9 mouse cellular contexts compared by ENCODE assay signal in genomic region chr9:31463692-31464474, GRCm38 (mm10). TPM values are rescaled to one million over a fixed set of nuclear protein-coding genes. Genes with fewer than 3 reads are reported as not detected.
DNase-seq lines count a peak whose midpoint lies in the region; ATAC-seq and TF ChIP-seq lines count a peak whose summit lies in the region.
"Had no signal": no experiment of that assay in that cellular context is flagged by ENCODE, and none has a peak within 500 bp of the region (broad histone marks: within the 10 kb centered on the region; RNA-seq: fewer than 3 reads in every experiment).

TSS of gene Tmem45b (minus strand) at chr9:31464462.

- no peak for ATAC-seq in heart, postnatal 0 days (ENCODE audit: insufficient read depth, low read depth)
- ATAC-seq in embryonic facial prominence, embryonic 13.5 days (ENCODE audit: insufficient number of reproducible peaks, insufficient read depth, low FRiP score, low TSS enrichment, low read depth), result no peak
- ATAC-seq in midbrain, embryonic 16.5 days, result no peak

- H3K9ac ChIP-seq in heart, postnatal 0 days (replicated peaks; ENCODE audit: low read depth, low read length), result no peak within 1 kb of the TSS
- H3K9ac ChIP-seq in embryonic facial prominence, embryonic 13.5 days, result 0 out of 2 replicates have a peak within 1 kb of the TSS, but pooled peaks have one; percentile 44
- peak within 1 kb of the TSS; percentile 5; the same call in 1 of the 2 replicates for H3K9ac ChIP-seq in midbrain, embryonic 16.5 days (ENCODE audit: low read depth, low read length)

- no peak within 1 kb of the TSS for H3K27ac ChIP-seq in heart, postnatal 0 days (ENCODE audit: low read depth)
- no peak within 1 kb of the TSS for H3K27ac ChIP-seq in embryonic facial prominence, embryonic 13.5 days
- H3K27ac ChIP-seq in midbrain, embryonic 16.5 days (ENCODE audit: low read length), result no peak within 1 kb of the TSS

- peaks cover 36% of the 10 kb centered on the region for H3K27me3 ChIP-seq in heart, postnatal 0 days (ENCODE audit: control insufficient read depth, insufficient read depth, low read length)
- H3K27me3 ChIP-seq in embryonic facial prominence, embryonic 13.5 days, result peaks cover 34% of the 10 kb centered on the region
- H3K27me3 ChIP-seq in midbrain, embryonic 16.5 days (ENCODE audit: control insufficient read depth, insufficient read depth, low read depth, low read length), result peaks cover 13% of the 10 kb centered on the region

- peak within 1 kb of the TSS; percentile 40 for H3K4me2 ChIP-seq in heart, postnatal 0 days (ENCODE audit: low read depth, low read length)
- H3K4me2 ChIP-seq in embryonic facial prominence, embryonic 13.5 days, result peak within 1 kb of the TSS; percentile 47
- peak within 1 kb of the TSS; percentile 40 for H3K4me2 ChIP-seq in midbrain, embryonic 16.5 days (ENCODE audit: low read length)

- H3K4me3 ChIP-seq in heart, postnatal 0 days (ENCODE audit: low read depth, low read length), result 0 out of 2 replicates have a peak within 1 kb of the TSS, but pooled peaks have one; percentile 14
- peak within 1 kb of the TSS; percentile 28 for H3K4me3 ChIP-seq in embryonic facial prominence, embryonic 13.5 days
- H3K4me3 ChIP-seq in midbrain, embryonic 16.5 days (ENCODE audit: low read depth, low read length), result 0 out of 2 replicates have a peak within 1 kb of the TSS, but pooled peaks have one; percentile 17

- intact Hi-C loops in heart, postnatal 25 days (cut with DNase I), result no loop called here

- no peaks in the 10 kb centered on the region for H3K9me3 ChIP-seq in heart, postnatal 0 days (replicated peaks; ENCODE audit: control insufficient read depth, low read length)
- H3K9me3 ChIP-seq in embryonic facial prominence, embryonic 13.5 days, result no peaks in the 10 kb centered on the region
- H3K9me3 ChIP-seq in midbrain, embryonic 16.5 days (replicated peaks; ENCODE audit: control insufficient read depth, low read length, poor library complexity, severe bottlenecking), result no peaks in the 10 kb centered on the region

- TF ChIP-seq CTCF in heart, postnatal 0 days (IDR thresholded peaks at IDR 0.05; ENCODE audit: low read depth), result no peak

- H3K36me3 ChIP-seq in heart, postnatal 0 days (replicated peaks; ENCODE audit: control insufficient read depth, insufficient read depth, low read length), result no peaks in the 10 kb centered on the region
- no peaks in the 10 kb centered on the region for H3K36me3 ChIP-seq in embryonic facial prominence, embryonic 13.5 days
- H3K36me3 ChIP-seq in midbrain, embryonic 16.5 days (ENCODE audit: control insufficient read depth, insufficient read depth, low read length), result no peaks in the 10 kb centered on the region

- no peak for DNase-seq in heart, postnatal 0 days (ENCODE audit: low spot score)
- DNase-seq in heart, postnatal 25 days (ENCODE audit: low spot score), result no peak
- peak; percentile 29 to 36 for DNase-seq in kidney, adult 8-10 months
- no peak for DNase-seq in layer of hippocampus, postnatal 36 days
- no peak for DNase-seq in lung, postnatal 4 days
- DNase-seq in gastrocnemius, adult 8-10 months (ENCODE audit: low spot score in 2 of 2), result no peak

- no peak for TF ChIP-seq EP300 in heart, postnatal 0 days (IDR thresholded peaks at IDR 0.05; ENCODE audit: low read depth)

- 5% methylated on average over 33 of the region's 33 CpGs for WGBS in heart, postnatal 0 days
- WGBS in embryonic facial prominence, embryonic 13.5 days, result 7% methylated on average over 33 of the region's 33 CpGs
- 9% methylated on average over 33 of the region's 33 CpGs for WGBS in midbrain, embryonic 16.5 days

- no peaks in the 10 kb centered on the region for H3K4me1 ChIP-seq in heart, postnatal 0 days (ENCODE audit: control insufficient read depth, insufficient read depth)
- H3K4me1 ChIP-seq in embryonic facial prominence, embryonic 13.5 days, result peaks cover 9% of the 10 kb centered on the region
- H3K4me1 ChIP-seq in midbrain, embryonic 16.5 days (ENCODE audit: control insufficient read depth, insufficient read depth, low read length), result 0 out of 2 replicates have a peak, but pooled peaks cover 2% of the 10 kb centered on the region

RNA-seq across cellular contexts. Expression of gene Tmem45b, which starts in this region (rescaled TPM):
- total RNA-seq in heart, postnatal 0 days (2014; rRNA removed; ENCODE audit: low replicate concordance), result 1.5 and 21.7 TPM in 2 replicates
- polyA plus RNA-seq in heart, postnatal 0 days (2015; fragmentation: Nextera tagmentation; extraction: Ambion mirVana), result not detected in 2 replicates
- total RNA-seq in heart, postnatal 25 days (2021), result 1 to 10 TPM in 1 of 2 experiments, under 1 TPM in 1; 0.36 to 1.0 TPM
- polyA plus RNA-seq in embryonic facial prominence, embryonic 13.5 days (2015; fragmentation: Nextera tagmentation; extraction: Ambion mirVana), result 0.90 and 1.7 TPM in 2 replicates
- polyA plus RNA-seq in midbrain, embryonic 16.5 days (2015; fragmentation: Nextera tagmentation; extraction: Ambion mirVana), result 0.11 and 0.54 TPM in 2 replicates
- total RNA-seq in layer of hippocampus, postnatal 36 days (2021), result not detected
- total RNA-seq in gastrocnemius, adult 8-10 months (2022), result 1 to 10 TPM in 3 of 4 experiments, under 1 TPM in 1; 0.15 to 4.9 (median 1.7) TPM
- total RNA-seq: MEL had no signal

Comparison
In these comparisons a context has a peak if more than half of its experiments do, and no peak if none do; other contexts are left out.
1. DNase-seq: peak in kidney, adult 8-10 months (2 of 2); none in heart, postnatal 0 days (single experiment), heart, postnatal 25 days (single experiment), layer of hippocampus, postnatal 36 days (0 of 2), lung, postnatal 4 days (0 of 2) and gastrocnemius, adult 8-10 months (0 of 2).
2. Peak in every context shown above with its lines, with median percentiles within 50 percentile points of each other: H3K4me2 ChIP-seq and H3K4me3 ChIP-seq.